Mouse (Mus musculus): ENCODE results near the gene Kcnj6.

GRCm38 (mm10) chr16:94729236-94729635 is 268.3 kb downstream of the Kcnj6 start:
- TF ChIP-seq CTCF (conservative IDR thresholded peaks at IDR 0.05; ENCODE audit: low read length) (peak; percentile 54), NANOG (IDR thresholded peaks at IDR 0.05; ENCODE audit: borderline replicate concordance, low read length) (no peak), POU5F1 (IDR thresholded peaks at IDR 0.05; ENCODE audit: borderline replicate concordance, low read length) (no peak)

Measured in E14TG2a.4 (cell line).